Mouse (Mus musculus) hindbrain, postnatal 0 days (tissue): Measurements from ENCODE around the gene Gm14744. TPM values are rescaled to one million over a fixed set of nuclear protein-coding genes. Genes with fewer than 3 reads are reported as not detected.
"Not testable (repeated sequence)": the region's sequence is repeated elsewhere in the genome, so short reads cannot be mapped to it uniquely, and the experiment has no call there.

ENCODE experiments used
- ATAC-seq: fragments of 200-750 bp; cut with Nextera tagmentation; 2 replicates; pipeline ENCODE4 v1.8.0; 2017; ENCODE audit warnings: mild to moderate bottlenecking, moderate TSS enrichment, moderate library complexity
- DNase-seq: peaks from one replicate; pipeline ENCODE4 v3.0.0-alpha.2; 2015; ENCODE audit warnings: low spot score
- H3K27ac ChIP-seq: fragments of 300-500 bp; sonication (generic); 2 replicates; pipeline ENCODE4 v1.5.1; 2014; ENCODE audit warnings: mild to moderate bottlenecking
- H3K27me3 ChIP-seq: fragments of 300-500 bp; sonication (generic); 2 replicates; pipeline ENCODE4 v1.6.1; 2014; ENCODE audit warnings: low read length, mixed read lengths; ENCODE audit not compliant: insufficient read depth
- H3K36me3 ChIP-seq: fragments of 300-500 bp; sonication (generic); 2 replicates; pipeline ENCODE4 v1.6.1; 2014; ENCODE audit warnings: low read length, mixed read lengths; ENCODE audit not compliant: insufficient read depth
- H3K4me1 ChIP-seq: fragments of 300-500 bp; sonication (generic); 2 replicates; pipeline ENCODE4 v1.6.1; 2014; ENCODE audit warnings: antibody characterized with exemption, low read length, mixed read lengths; ENCODE audit not compliant: insufficient read depth
- H3K4me2 ChIP-seq: fragments of 300-500 bp; sonication (generic); 2 replicates; pipeline ENCODE4 v1.6.1; 2014; ENCODE audit warnings: low read depth, mild to moderate bottlenecking, low read length, moderate library complexity, mixed read lengths
- H3K4me3 ChIP-seq: fragments of 300-500 bp; sonication (generic); 2 replicates; pipeline ENCODE4 v1.5.1; 2014; ENCODE audit warnings: low read length
- H3K9ac ChIP-seq: fragments of 300-500 bp; sonication (generic); replicated peaks from 2 replicates; pipeline ENCODE4 v1.6.1; 2014; ENCODE audit warnings: mild to moderate bottlenecking, low read length, moderate library complexity, mixed read lengths
- H3K9me3 ChIP-seq: fragments of 300-500 bp; sonication (generic); 2 replicates; pipeline ENCODE4 v1.6.1; 2016; ENCODE audit warnings: low read length, mixed read lengths
- CTCF ChIP-seq: IDR thresholded peaks from 2 replicates; pipeline ENCODE4 v1.5.1; 2016; ENCODE audit warnings: antibody characterized with exemption, control low read depth, low read depth
- WGBS: fragments of 180-500 bp; shearing (Covaris S2); extraction: QIAGEN DNeasy Blood & Tissue Kit; methylation state at CpG from one replicate; pipeline ENCODE4 v1.1.7; 2014; 5-methylcytosine and 5-hydroxymethylcytosine counted together
- polyA plus RNA-seq: library from polyadenylated mRNA; unstranded; fragments of >200 nt; fragmentation: Nextera tagmentation; extraction: Ambion mirVana; gene quantifications from 2 replicates; pipeline ENCODE4 v1.2.1, GENCODE M21; 2015
- total RNA-seq: library from RNA; depleted of rRNA; stranded (reverse); fragments of >200 nt; gene quantifications from 2 replicates; pipeline ENCODE4 v1.2.3, GENCODE M21; 2014; rRNA removed

Gm14744 gene
- not detected in 2 replicates for total RNA-seq
- not detected in 2 replicates for polyA plus RNA-seq

DNA sequence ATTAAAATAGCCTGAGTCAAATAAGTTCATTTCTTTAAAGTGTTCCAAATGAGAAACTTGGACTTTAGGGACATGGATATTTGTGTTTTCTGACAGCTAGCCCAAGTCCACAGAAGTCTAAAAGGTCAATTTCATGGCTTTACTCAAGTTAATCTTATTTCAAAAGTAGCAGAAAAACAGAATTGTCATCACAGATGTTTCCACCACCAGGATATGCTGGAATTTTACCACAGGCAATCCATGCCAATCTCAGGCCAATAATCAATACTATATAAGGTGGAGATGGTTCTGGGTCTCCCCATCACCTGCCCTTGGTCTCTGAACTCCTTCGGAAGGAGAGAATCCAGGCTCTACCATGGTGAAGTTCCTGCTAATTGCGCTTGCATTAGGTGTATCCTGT, at the start of gene Gm14744:
Gm14744 (plus strand) TSS at position 301 of the 400 bp plus-strand sequence.
- DNase-seq, ATAC-seq, H3K9me3 ChIP-seq, H3K36me3 ChIP-seq, H3K27me3 ChIP-seq, H3K4me2 ChIP-seq, H3K9ac ChIP-seq, H3K4me1 ChIP-seq, H3K4me3 ChIP-seq, H3K27ac ChIP-seq: not testable (repeated sequence)
- 81% methylated on average over 2 of the region's 2 CpGs for WGBS

DNA sequence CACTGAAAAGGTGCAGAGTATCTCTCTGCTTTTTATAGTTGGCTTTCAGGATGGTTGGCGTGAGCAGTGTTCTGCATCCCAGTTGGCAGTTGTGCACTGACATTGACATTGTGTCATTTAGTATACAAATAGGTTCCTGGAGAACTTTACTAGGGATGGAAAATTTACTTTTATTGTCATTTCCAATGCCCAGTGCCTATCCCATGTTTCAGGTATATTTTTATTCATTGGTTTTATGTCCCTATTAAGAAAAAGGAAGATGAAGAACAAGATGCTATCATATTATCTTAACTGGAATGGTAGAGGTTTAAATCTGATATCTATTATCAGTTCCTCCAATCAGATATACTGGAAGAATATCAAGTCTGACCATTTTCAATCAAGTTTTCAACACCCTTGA, 11.0 kb upstream of the Gm14744 start, which contains the start of gene Pbsn:
Pbsn (minus strand) TSS at position 101 of the 400 bp plus-strand sequence.
- Histone ChIP-seq H3K9ac (no peak within 1 kb of the TSS), H3K4me1 (no peaks in the 10 kb centered on the region), H3K36me3 (no peaks in the 10 kb centered on the region), H3K27me3 (no peaks in the 10 kb centered on the region), H3K9me3 (no peaks in the 10 kb centered on the region), H3K4me3 (no peak within 1 kb of the TSS), H3K4me2 (no peak within 1 kb of the TSS), H3K27ac (no peak within 1 kb of the TSS)
- ATAC-seq (no peak), DNase-seq (no peak)
- WGBS = 75% methylated on average over 1 of the region's 1 CpGs
- TF ChIP-seq CTCF = no peak

DNA sequence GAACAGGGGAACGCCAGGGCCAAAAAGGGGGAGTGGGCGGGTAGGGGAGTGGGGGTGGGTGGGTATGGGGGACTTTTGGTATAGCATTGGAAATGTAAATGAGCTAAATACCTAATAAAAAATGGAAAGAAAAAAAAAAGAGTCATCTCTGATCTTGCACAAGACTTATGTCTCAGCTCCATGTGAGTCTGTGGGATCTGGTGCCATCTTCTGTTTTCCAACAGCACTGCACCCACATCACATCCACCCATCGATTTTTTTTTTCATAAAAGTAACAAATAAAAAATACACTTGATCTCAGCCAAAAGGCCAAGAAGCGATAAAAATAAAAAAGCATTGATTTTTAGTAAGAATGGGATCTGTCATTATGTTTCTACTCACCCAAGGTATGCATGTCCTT, 15.5 kb downstream of the Gm14744 start:
- not testable (repeated sequence) for H3K27me3 ChIP-seq, H3K27ac ChIP-seq, H3K4me2 ChIP-seq, DNase-seq, H3K4me1 ChIP-seq, H3K9ac ChIP-seq, H3K4me3 ChIP-seq, H3K9me3 ChIP-seq, H3K36me3 ChIP-seq, ATAC-seq
- 50% methylated on average over 2 of the region's 4 CpGs for WGBS

Other genes with a start within 250 kb of the Gm14744 start
- gene Prkx, start 68.5 kb upstream of the Gm14744 start, total RNA-seq = 18.3 TPM in 2 replicates
- 17.1 and 17.3 TPM in 2 replicates for gene Prkx, start 68.5 kb upstream of the Gm14744 start, polyA plus RNA-seq
- not detected in 2 replicates for gene Pbsn, start 11.1 kb upstream of the Gm14744 start, total RNA-seq
- gene Pbsn, start 11.1 kb upstream of the Gm14744 start, polyA plus RNA-seq = not detected in 2 replicates
- gene 5430402E10Rik, start 60.3 kb downstream of the Gm14744 start, total RNA-seq = not detected in 2 replicates
- not detected in 2 replicates for gene 5430402E10Rik, start 60.3 kb downstream of the Gm14744 start, polyA plus RNA-seq
- gene Obp1a, start 226.6 kb downstream of the Gm14744 start, total RNA-seq = not detected in 2 replicates
- gene Obp1a, start 226.6 kb downstream of the Gm14744 start, polyA plus RNA-seq = 0.20 TPM in 1 of 2 replicates, not detected in the other